Mouse (Mus musculus): ENCODE measurements around the gene Fam131a. TPM values are rescaled to one million over a fixed set of nuclear protein-coding genes. Genes with fewer than 3 reads are reported as not detected.

The Fam131a gene
- polyA plus RNA-seq, 1 experiment from 2014 or later: 7.8 TPM

DNA sequence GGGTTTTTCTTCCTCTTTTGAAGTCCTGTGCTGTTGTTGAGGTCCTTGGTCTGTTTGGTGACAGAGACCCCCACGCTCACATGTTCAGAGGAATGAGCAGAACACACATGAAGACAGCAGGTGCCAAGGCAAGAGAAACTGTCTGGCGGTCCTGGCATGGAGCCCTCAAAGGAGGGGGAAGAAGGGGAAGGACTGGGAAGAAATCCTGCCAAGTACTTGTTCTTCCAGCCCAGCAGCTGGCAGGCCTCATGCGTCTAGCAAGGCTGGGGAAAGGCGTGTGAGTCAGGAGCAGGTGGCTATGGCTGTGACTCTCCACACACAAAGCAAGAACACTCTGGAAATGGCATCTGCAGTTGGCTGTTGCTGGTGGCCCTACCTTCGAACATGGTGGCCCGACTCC lies 53.6 kb downstream of the Fam131a start:
- 39% methylated on average over 6 of the region's 6 CpGs for WGBS
- Histone ChIP-seq H3K27ac (ENCODE audit: low read length) (no peak overlapping the region), H3K27me3 (ENCODE audit: control insufficient read depth, insufficient read depth, low read depth, low read length) (no peaks in the 10 kb centered on the region; the same call in 1 of the 2 replicates), H3K4me3 (ENCODE audit: low read length) (no peak overlapping the region), H3K9me3 (ENCODE audit: control insufficient read depth, low read length) (no peaks in the 10 kb centered on the region), H3K36me3 (ENCODE audit: control insufficient read depth, insufficient read depth, low read length) (no peaks in the 10 kb centered on the region), H3K9ac (ENCODE audit: low read length) (no peak overlapping the region), H3K4me1 (replicated peaks; ENCODE audit: control insufficient read depth, insufficient read depth, low read length) (peaks cover 3% of the 10 kb centered on the region; the same call in 1 of the 2 replicates), H3K4me2 (ENCODE audit: low read depth, low read length) (no peak overlapping the region)
- peak; percentile 84 for ATAC-seq (ENCODE audit: low read depth)

DNA sequence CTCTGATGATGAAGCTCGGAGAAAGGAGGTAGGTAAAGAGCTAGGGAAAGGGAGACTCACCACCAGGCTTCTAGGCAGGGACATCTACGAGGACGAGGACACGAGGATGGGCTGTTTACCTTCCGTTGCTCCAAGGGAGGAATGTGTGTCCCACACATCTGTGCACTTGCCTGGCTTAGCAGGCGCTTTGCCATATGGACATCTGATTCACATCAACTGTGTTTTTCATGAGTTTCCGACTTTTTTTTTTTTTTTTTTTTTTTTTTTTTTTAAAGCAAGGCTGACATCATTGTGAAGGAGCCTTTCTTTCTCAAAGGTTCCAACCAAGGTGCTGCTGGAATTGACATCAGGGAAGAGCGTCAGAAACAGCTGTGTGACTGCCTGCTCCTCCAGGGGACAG lies 57.5 kb downstream of the Fam131a start:
- Histone ChIP-seq H3K4me3 (ENCODE audit: low read length) (no peak overlapping the region), H3K36me3 (ENCODE audit: control insufficient read depth, insufficient read depth, low read length) (no peaks in the 10 kb centered on the region), H3K27me3 (ENCODE audit: control insufficient read depth, insufficient read depth, low read depth, low read length) (no peaks in the 10 kb centered on the region; the same call in 1 of the 2 replicates), H3K4me1 (replicated peaks; ENCODE audit: control insufficient read depth, insufficient read depth, low read length) (peaks cover 3% of the 10 kb centered on the region; the same call in 1 of the 2 replicates), H3K9me3 (ENCODE audit: control insufficient read depth, low read length) (no peaks in the 10 kb centered on the region), H3K4me2 (ENCODE audit: low read depth, low read length) (no peak overlapping the region), H3K9ac (ENCODE audit: low read length) (no peak overlapping the region), H3K27ac (ENCODE audit: low read length) (no peak overlapping the region)
- ATAC-seq (ENCODE audit: low read depth): no peak
- 34% methylated on average over 8 of the region's 8 CpGs for WGBS

Other genes starting within 250 kb of the Fam131a start
- 93.5 and 94.5 TPM in 2 replicates for gene Eif2b5, start 194.4 kb upstream of the Fam131a start, polyA plus RNA-seq (2015; fragmentation: Nextera tagmentation; extraction: Ambion mirVana)
- 17.4 and 19.9 TPM in 2 replicates for gene Dvl3, start 176.3 kb upstream of the Fam131a start, polyA plus RNA-seq (2015; fragmentation: Nextera tagmentation; extraction: Ambion mirVana)
- 624 and 630 TPM in 2 replicates for gene Ap2m1, start 157.8 kb upstream of the Fam131a start, polyA plus RNA-seq (2015; fragmentation: Nextera tagmentation; extraction: Ambion mirVana)
- gene Abcf3, start 144.7 kb upstream of the Fam131a start, polyA plus RNA-seq (2015; fragmentation: Nextera tagmentation; extraction: Ambion mirVana): 57.9 and 67.9 TPM in 2 replicates
- gene Vwa5b2, start 103.8 kb upstream of the Fam131a start, polyA plus RNA-seq (2015; fragmentation: Nextera tagmentation; extraction: Ambion mirVana): 0.49 and 0.93 TPM in 2 replicates
- 24.4 and 25.6 TPM in 2 replicates for gene Eef1akmt4, start 81.6 kb upstream of the Fam131a start, polyA plus RNA-seq (2015; fragmentation: Nextera tagmentation; extraction: Ambion mirVana)
- gene Gm49333, start 81.6 kb upstream of the Fam131a start, polyA plus RNA-seq (2015; fragmentation: Nextera tagmentation; extraction: Ambion mirVana): not detected in 2 replicates
- 29.1 and 31.5 TPM in 2 replicates for gene Alg3, start 81.5 kb upstream of the Fam131a start, polyA plus RNA-seq (2015; fragmentation: Nextera tagmentation; extraction: Ambion mirVana)
- gene Camk2n2, start 72.0 kb upstream of the Fam131a start, polyA plus RNA-seq (2015; fragmentation: Nextera tagmentation; extraction: Ambion mirVana): 0.59 and 0.88 TPM in 2 replicates
- 1.4 and 2.2 TPM in 2 replicates for gene Ece2, start 63.4 kb upstream of the Fam131a start, polyA plus RNA-seq (2015; fragmentation: Nextera tagmentation; extraction: Ambion mirVana)
- gene Psmd2, start 41.6 kb upstream of the Fam131a start, polyA plus RNA-seq (2015; fragmentation: Nextera tagmentation; extraction: Ambion mirVana): 285 and 301 TPM in 2 replicates
- 139 and 140 TPM in 2 replicates for gene Eif4g1, start 24.9 kb upstream of the Fam131a start, polyA plus RNA-seq (2015; fragmentation: Nextera tagmentation; extraction: Ambion mirVana)
- 74.3 and 87.5 TPM in 2 replicates for gene Polr2h, start 24.4 kb downstream of the Fam131a start, polyA plus RNA-seq (2015; fragmentation: Nextera tagmentation; extraction: Ambion mirVana)
- 5.8 and 8.2 TPM in 2 replicates for gene Clcn2, start 24.5 kb downstream of the Fam131a start, polyA plus RNA-seq (2015; fragmentation: Nextera tagmentation; extraction: Ambion mirVana)
- gene Chrd, start 39.9 kb downstream of the Fam131a start, polyA plus RNA-seq (2015; fragmentation: Nextera tagmentation; extraction: Ambion mirVana): 3.3 and 3.8 TPM in 2 replicates
- gene Thpo, start 41.3 kb downstream of the Fam131a start, polyA plus RNA-seq (2015; fragmentation: Nextera tagmentation; extraction: Ambion mirVana): 0.79 and 0.99 TPM in 2 replicates

All from lung, embryonic 16.5 days (tissue).